Mouse (Mus musculus) spleen, embryonic (tissue): ENCODE data around the gene Srpk2.
"Not testable (repeated sequence)": the region's sequence is repeated elsewhere in the genome, so short reads cannot be mapped to it uniquely, and the experiment has no call there.

Experiments
- CTCF ChIA-PET: fragments of 350-600 bp; sonication (Branson Sonifier 250); formaldehyde crosslinking; loops from one replicate; lab custom pipeline; 2022; lab: Charles Lee

Gene Srpk2

DNA sequence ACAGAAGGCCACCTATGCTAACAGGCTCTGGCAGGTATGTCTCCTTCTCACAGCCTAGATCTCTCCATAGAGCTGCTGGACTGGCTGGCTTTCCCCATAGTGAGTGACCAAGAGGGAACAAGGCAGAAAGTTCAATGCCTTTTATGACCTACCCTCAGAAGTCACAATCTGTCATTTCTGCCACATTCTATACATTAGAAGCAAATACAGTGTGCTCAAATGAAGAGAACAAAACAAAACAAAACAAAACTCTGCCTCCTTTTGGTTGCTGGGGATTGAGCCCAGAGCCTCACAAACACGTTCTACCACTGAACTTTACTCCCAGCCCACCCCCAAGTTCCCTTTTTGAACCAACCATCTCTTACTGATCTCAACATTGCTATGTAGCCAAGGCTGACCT, at the start of gene Srpk2:
Gene Srpk2 (minus strand): TSS at position 101 of the 400 bp plus-strand sequence.
- CTCF ChIA-PET: no interaction called here

DNA sequence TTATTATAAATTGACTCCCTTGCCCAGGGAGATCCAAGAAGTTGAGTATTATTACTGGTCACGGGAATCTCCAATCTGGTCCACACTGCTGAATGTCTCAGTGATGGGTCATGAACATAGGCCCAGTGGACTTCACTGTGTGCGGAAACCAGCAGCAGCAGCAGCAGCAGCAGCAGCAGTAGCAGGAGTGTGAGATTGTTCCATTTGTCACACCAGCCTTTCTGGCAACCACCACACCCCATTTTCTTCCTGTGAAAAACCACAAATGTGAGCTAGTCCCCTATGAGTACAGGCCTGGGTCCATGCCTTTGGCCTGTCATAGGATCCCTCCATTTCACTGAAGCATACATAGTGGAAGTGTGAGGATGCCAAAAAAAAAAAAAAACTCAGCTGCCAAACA, 37.5 kb upstream of the Srpk2 start:
- CTCF ChIA-PET: no interaction called here

DNA sequence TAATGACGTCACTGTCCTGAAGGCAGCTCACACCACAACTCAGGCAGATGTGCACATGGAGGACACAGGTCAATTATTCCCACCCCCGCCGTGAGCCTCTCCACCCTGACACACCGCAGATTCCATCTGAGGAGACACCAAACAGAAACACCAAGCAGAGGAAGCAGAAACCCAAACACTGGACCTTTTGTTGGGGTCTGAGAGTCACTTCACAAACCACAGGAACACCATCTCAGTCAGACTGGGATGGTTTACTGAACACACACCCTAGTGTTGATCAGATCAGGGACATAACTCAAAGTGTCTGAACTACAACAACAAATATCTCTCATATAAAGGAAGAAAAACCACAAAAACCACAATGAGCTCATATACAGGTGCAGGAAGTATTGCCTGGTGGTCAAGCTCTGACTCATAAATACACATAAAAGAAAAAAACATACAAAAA, 34.5 kb upstream of the Srpk2 start:
- CTCF ChIA-PET: no interaction called here

DNA sequence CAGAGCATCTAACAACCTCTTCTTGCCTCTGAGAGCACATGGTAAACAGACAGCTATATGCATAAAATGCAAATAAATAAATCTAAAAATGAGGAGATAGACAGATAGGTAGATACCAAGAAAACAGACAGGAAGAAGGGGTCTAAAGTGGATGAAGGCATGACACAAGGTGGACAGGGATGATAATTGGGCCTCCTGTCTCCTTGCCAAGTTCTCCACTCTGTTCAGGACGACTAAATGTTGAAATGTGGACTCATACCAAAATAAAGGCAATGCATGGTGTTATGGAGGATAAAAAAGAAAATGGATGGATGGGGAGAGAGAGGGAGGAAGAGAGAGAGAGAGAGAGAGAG, 33.7 kb upstream of the Srpk2 start:
- CTCF ChIA-PET: no interaction called here

DNA sequence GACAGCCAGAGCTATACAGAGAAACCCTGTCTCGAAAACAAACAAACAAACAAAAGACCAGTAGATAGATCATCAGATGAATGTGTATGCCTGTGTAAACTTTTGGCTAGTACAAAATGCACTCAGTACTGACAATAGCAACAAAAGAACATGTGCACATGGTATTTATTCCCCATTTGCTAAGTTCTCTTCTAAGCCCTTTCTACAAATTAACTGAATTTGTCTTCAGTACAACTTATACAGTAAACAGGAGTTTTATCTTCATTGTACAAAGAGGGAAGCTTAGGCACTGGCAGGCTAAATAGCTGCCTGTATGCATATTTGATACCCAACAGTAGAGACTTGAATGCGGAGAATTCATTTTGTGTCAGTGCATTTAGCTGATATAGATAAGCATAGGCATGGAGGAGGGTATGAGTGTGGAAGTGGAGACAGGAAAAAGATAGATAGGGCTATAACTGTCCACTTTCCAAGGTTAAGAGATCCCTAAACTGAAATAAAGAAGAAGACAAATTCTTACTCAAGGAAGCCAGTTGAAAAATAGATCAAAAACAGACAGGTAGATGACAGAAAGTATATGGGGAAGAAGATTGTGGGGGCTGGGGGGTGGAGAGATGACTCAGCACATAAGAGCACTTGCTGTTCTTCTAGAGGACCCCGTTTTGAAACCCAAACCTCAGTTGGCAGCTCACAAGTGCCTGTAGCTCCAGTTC, 33.2 kb upstream of the Srpk2 start:
- CTCF ChIA-PET: no interaction called here

DNA sequence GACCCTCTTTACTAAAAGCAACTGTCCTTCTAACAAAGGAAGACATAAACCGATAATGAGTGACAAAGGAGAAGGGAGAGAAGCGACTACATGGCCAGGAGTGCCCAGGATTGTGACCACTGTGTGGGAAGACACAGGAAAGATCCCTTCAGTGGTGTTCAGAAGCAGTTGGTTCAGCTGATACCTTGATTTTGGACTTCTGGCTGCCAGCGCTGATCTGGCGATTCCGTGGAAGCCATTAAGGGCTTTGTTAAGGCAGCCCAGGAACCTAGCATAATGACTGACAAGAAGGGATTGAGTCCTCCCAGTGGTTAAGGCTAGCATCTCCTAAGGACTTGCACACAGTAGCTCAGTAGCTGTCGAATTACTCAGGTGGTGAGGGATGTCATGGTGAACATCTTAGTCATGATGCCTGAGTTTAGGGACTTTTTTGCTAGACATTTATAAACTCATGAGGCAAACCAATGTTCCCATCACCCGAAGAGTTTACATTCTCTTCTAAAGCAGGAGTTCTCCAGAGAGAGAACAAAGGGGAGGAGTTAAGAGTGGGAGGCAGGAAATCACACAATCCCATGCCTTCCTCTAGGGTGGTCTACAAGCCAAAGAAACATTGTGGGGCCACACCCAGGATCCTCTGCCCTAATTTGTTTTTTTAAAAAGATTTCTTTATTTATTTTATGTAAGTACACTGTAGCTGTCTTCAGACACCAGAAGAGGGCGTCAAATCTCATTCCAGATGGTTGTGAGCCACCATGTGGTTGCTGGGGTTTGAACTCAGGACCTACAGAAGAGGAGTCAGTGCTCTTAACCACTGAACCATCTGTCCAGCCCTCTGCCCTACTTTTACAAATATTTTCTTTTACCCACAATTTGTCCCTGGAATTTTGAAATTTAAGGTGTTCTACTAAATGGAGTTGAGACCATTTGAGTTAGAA, 29.3 kb upstream of the Srpk2 start:
- CTCF ChIA-PET: no interaction called here

DNA sequence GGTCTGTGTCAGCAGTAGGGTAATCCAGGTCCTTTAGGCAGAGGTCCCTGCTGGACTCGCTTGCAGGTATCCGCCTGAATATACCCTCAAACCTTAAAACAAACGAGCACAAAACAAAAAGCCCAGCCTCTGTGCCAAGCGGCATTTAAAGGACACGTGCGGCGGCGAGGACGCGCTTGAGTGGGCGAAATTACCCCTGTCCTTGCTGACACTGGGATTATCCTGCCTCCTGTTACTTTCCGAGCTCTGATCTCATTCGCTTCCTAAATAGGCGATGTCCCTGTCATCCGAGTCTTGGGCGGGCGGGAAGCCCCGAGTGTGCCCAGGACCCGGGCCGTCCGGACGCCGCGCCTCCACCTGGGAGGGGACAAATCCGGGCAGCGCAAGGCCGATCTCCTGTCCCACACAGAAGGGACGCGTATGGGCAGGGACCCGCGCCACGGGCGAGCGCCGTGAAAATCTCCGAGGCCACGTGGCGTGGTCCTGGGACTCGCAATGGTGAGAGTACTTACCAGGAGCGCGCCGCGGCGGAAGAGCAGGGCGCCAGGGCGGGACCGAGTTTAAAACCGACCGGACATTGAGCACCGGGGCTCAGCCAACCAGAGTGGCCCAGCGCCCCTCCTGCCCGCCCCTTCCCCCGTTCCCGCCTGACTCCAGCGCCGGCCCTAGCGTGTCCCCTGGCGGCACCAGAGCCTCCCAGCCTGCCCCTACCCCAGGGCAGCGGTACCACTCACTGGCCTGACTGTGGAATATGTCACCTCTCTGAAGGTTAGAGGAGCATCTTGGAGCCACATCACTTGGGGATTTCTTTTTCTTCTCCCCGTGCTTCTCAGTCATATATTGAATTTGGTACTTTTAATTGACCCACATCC, 27.9 kb upstream of the Srpk2 start:
- CTCF ChIA-PET: no interaction called here

DNA sequence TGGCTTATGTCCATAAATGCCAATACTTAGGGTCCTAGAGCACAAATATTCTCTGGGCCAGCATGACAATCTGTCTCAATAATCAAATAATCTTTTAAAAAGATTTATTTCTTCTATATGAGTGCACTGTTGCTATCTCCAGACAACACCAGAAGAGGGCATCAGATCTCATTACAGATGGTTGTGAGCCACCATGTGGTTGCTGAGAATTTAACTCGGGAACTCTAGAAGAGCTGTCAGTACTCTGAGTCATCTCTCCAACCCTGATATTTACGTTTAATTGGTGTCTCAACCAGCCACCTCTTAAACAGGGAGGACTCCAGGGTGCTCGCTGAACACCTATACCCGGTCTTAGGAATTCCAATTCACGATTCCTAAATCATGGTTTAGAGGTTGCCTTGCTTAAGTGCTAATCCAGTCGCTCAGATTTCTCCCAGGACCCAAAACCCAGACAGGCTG, 27.3 kb upstream of the Srpk2 start:
- CTCF ChIA-PET: not testable (repeated sequence)

DNA sequence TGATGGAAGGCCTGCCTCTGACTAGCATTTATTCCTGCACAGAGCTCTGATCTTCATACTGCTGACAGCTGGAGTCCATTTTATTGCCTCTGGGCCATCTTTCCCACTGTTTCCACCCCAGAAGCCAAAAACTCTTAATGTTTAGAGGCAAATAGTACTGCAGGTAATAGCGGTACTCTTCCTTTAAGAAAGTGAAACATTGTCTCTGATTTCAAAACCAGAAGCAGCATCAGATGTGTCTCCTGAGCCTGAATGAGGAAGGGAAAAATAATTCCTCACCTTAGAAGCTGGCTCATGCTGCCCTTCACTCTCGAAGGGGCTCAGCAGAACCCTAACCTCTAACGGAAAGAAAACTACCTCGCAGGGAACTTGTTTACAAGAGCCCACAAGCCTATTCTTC, 26.8 kb upstream of the Srpk2 start:
- CTCF ChIA-PET: no interaction called here

DNA sequence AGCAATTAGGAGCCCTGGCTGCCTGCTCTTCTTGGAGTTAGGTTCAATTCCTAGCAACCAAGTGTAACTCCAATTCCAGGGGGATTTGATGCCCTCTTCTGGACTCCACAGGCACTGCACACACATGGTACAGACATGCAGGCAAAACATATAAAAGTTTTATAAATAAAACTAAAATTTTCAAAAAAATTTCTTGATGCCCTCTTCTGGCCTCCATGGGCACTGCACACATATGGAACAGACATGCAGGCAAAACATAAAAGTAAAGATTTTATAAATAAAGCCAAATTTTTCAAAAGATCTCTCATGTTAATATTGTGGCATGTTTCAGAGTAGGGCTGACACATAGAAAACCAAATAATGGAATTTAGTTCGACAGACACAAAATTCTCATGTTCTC, 25.2 kb upstream of the Srpk2 start:
- CTCF ChIA-PET: no interaction called here

DNA sequence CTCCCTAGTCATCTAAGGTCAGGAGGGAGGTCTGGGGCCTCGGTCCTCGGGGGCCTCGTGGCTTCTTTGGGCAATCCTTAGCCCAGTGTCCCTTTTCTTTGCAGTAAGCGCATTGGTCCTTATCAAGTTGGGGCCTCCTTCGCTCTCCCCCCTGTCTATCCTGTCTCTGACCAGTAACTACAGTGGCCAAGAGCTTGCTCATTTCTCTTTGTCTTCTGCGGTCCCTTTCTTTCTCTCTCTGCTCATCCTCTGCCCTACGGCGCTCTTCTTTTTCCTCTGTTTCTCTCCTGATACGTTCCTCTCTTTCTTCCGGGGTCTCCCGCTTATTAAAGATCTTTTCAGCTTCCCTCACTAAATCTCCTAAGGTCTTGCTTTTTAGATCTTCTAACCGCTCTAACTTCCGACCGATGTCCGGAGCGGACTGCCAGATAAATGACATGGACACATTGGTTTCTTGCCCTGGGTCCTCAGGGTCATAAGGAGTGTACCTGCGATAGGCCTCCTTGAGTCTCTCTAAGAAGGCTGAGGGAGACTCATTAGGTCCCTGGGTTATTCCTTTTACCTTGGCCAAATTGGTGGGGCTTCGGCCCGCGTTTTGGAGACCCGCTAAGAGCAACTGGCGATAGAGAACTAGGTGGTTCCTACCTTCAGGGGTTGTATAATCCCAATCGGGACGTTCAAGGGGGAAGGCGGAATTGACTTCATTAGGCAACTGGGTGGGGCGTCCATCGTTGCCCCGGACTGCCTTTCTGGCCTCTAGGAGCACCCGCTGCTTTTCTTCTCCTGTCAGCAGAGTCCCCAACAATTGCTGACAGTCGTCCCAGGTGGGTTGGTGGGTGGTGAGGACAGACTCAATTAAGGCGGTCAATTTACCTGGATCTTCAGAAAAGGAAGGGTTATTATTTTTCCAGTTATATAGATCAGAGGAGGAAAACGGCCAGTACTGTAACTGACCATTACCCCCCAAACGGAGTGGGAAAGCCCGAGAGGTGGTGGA, 22.5 kb upstream of the Srpk2 start:
- CTCF ChIA-PET: not testable (repeated sequence)

DNA sequence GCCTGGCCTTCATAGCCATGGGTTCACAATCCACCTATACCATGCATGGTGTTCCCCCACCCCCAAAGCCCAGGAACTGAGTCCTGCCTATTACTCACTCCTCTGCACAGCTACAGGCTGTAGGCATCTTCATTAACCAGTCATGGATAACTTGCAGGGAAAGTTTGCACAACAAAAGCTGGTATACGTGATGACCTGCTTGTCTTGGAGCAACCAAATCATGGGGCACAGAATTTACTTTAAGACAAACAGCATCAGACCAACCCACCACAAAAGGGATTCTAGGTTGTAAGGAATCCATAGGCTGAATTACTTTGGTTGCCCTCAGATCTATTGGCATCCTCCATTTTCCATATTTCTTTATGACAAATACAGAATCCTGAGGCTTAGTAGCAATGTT, 13.0 kb upstream of the Srpk2 start:
- CTCF ChIA-PET: no interaction called here

DNA sequence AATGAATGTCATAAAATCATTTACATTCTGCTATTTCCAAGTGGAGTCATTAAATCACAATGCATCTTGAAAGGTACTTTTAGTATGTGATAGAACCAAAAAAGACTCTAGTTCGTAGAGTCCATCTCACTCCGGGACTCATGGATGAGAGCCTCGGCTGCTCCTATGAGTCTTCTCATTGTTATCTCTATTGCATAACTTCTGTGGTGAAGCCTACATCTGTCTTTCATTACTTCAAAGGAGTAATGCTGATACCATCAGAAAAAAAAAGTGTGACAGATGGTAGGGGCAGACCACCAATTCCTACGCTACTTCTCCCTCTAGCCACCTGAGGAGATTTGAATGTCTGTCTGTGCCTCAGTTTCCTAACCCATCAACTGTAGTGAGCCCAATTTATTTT, 986 bp downstream of the Srpk2 start:
- CTCF ChIA-PET: no interaction called here

DNA sequence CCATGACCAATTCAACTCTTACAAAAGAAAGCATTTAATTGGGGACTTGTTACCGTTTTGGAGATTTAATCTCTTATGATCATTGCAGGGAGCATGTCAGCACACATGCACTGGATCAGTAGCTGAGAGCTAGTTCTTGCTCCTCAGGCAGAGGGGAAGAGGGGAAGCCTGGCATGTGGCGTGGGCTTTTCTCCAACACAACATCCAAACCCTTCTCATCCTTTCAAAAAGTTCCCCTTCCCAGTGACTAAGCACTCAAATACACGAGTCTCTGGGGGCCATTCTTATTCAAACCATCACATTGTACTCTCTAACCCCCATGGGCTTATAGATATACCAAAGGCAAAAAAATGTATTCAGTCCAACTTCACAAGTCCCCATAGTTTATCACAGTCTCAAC, 5.4 kb downstream of the Srpk2 start:
- CTCF ChIA-PET: no interaction called here

DNA sequence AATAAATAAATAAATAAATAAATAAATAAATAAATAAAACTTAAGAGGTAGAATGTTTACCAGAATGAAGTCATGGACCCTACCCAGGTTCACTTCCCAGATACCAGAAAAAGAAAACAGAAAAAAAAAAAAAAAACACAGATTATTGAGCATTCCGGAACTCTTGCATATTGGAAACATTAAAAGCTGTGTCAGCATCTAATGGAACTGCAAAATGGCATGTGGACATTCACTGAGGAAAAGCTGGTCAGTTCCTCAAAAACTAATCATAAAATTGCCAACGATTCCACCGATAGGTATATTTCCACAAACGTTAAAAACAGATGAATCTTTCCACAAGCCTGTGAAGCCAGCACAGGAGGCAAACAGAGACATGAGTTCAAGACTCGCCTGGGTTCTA, 6.5 kb downstream of the Srpk2 start:
- CTCF ChIA-PET: interaction anchor here (0.6 kb wide), 1 partner anchor 90 kb away, joined by 3 read pairs; no protein-coding TSS in a partner anchor

DNA sequence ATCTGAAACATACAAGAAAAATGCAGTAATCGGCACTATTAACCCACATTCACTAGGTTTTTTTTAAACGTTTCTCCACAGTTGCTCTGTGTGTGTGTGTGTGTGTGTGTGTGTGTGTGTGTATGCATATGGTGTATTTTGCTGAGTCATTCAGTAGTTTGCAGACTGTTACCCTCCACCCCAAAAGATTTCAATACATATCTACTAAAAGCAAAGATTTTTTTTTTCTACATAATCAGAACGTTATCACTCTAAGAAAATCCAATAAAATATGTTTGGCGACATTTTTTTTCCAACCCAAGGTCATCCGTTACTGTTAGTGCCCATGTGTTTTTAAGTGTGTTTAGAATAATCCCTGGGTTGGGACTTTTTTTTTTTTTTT, 7.4 kb downstream of the Srpk2 start:
- CTCF ChIA-PET: no interaction called here

DNA sequence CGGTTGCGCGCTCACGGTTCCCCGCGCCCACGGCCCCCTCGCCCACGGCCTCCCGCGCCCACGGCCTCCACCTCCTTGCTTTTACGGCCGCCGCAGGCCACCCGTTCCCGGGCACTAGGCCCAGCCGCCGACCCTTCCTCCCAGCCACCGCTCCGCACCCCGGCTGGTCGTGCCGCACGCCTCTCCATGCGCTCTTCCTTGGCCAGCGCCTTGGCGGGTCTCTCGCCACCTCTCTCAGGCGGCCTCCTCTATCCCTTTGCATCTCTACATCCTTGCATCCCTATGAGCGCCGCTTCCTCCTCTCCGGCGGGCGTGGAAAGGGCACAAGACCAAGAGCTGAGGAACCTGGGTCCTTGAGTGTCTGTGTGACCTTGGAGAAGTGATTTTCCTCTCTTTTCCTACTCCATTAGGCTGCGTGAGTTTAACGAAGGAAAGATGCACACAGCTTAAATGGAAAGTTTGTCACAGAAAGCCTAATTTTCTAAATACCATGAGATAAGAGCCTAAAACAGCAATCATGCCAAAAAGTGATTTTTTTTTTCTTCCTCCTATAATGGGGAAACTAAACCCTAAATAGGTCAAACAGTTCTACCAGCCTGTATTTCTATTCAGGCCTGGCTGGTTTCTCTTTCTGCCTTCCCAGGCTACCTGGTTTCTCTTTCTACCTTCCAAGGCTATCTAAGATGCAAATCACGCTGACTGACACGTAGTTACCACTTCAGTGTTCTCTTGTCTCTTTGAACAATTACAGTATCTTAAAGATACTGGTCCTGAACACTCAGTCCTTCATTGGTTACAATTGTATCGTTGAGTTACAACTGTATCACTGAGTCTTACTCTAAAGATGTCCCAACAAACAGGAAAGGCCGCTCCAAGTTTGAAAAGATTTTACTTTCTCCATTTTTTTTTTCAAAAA, 8.0 kb downstream of the Srpk2 start:
- CTCF ChIA-PET: no interaction called here

DNA sequence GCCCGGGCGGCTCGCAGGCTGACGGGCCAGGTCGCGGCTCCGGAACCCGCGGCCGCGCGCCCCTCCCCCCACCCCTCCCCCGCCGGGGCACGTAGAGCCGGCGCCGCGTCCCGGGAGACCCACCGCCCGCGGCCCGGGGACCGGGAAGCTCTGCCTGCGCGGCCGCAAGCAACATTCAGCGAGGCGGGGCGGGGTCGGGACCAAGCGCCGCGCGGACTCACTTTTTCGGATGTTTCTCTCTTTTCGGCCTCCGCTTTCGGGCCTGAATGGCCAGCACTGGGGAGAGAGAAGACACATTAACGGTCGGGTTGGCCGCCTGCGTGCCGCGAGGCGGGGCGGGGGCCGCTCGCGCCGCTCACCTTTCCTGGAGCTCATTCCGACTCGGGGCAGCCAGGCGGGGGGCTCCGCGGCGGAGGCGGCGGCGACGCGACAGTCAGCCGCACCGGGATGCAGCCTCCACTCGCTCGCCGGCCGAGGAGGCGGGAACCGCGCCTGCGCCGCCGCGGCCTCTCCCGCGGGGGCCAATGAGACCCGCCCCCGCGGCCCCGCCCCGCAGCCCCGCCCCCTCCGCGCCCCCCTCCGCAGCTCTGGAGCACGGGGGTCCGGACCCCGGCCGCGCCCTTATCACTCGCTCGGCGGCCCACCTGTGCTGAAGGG, 8.8 kb downstream of the Srpk2 start:
- CTCF ChIA-PET: no interaction called here

DNA sequence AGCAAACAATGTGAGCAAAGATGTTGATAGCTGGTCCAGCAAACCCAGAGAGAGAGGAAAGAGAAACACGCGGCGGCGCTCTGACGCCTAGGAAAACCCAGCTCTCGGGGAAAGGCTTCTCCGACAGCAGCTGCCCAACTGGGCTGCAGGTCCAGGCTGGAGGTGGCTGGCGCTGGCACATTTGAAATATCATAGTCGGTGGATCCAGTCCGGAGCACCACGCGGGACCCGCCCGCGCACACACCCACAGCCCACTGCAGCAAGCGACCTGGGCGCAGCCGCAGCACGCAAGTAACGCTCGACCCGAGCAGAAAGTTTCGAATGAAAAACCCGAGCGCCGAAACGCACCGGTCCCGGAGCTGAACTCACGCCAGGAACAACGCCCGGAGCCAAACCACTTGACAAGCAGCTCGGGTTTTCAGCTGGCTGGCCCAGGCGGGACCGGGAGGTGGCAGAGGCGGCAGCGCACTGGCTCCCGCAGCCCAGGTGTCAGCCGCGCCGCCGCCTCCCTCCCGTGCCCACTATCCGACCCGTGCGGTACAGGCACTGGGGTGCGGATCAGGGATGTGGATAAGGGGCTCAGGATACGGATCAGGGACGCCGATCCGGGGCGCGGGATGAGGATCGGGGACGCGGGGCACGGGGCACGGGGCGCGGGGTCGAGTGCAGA, 9.5 kb downstream of the Srpk2 start:
- CTCF ChIA-PET: no interaction called here
